Mouse (Mus musculus) gastrocnemius, adult 8-10 months (tissue): Measurements from ENCODE around the gene Cebpz. TPM values are rescaled to one million over a fixed set of nuclear protein-coding genes. Genes with fewer than 3 reads are reported as not detected.

ENCODE experiments used
- DNase-seq, 2 experiments: peaks; one replicate each; pipeline ENCODE4 v3.0.0; 2022; ENCODE audit warnings: low spot score in 2 of 2
- total RNA-seq, 4 experiments: library from RNA; stranded (reverse); gene quantifications; 2 replicates each; pipeline ENCODE4 v1.2.4; 2022

The Cebpz gene
- 10 to 100 TPM; 22.7 to 28.6 (median 24.2) TPM for total RNA-seq

DNA sequence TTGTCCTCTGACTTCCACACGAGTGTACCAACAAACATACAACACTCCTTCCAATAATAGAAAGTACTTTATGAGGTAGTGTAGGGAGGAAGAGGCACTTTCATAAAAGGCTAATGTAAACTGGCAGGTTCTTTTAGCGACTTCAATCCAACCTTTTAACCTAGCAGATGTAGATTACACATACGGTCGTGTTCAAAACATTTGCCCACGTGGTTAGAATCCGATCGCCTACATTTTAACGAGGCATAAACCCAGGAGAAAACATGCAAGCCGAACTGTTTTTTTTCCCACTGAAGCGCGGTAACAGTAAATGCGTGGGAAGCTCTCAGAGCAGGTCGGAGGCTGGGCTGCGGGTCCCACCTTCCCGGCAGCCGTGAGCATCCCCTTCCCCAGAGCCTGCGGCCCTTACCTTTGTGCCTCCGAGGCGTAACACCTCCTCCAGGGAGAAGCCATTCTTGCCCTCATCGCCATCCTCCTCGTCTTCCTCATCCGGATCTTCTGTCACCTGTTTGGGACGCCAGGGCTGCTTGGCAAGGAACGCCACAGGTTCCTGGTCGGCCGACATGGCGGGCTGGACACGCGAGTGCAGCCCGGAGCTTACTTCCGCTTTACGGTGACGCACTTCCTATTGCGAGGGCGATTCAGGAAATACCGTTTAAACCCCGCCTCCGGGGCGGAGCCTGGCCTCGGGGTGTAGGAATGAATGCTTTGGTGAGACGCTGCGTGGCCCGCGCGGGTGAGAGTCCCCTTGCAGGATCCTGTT lies at the start of gene Cebpz, which contains the start of gene Ndufaf7:
Cebpz (minus strand) TSS at position 601 of the 763 bp plus-strand sequence.
Ndufaf7 (plus strand) TSS at position 671 of the 763 bp plus-strand sequence.
- peak; percentile 94 to 95 for DNase-seq

DNA sequence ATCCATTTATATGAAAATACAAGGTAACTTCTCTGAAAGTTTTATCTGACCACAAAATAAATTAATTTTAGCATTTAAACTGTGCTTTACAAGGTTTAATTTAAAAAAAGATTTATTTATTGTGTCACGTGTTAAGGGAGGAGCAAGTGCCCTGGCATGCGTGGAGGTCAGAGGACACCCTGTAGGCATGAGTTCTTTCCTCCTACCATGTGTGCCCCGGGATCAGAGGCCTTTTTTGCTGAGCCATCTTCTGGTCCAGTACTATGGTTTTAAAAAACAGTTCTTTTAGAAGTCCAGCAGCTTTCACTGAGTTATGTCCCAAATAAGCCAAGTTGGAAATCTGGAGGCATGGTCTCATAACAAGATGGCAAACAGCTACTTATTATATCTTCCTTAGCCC lies 46.9 kb upstream of the Cebpz start:
- DNase-seq = no peak

DNA sequence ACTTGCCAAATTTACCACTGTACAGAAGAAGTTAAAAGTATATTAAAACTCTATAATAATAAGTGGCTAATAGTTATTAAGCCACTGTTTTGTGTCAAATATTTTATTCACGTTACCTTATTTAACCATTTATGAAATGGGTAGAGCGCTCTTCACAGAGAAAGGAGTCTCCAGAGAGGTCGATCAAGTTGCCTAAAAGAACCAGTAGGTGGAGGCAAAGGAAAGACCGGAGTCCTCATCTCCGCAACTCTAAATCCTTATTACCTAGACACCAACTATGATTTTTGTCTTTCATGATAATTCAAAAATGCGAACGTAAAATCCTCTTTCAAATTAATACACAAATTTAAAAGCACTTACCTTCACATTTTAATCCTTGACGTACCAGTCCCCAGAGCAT lies 46.3 kb upstream of the Cebpz start:
- DNase-seq = no peak

DNA sequence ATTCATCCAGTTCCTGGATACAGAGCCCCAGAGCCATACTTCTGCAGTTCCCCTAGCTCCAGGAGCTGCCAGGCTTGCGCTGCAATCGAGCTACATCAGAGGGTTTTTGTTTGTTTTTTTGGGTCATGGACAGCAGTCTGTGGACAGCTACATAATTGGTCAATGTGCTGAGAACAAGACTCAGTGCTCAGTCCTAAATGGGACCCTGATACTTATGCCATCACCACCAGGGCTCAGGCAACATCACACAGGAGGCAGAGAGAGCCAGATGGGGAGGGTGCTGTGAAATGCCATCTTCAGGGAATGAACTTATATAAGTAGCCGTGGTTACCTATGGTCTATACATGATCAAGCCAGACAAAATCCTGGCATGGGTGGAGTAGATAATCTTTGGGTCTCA lies 31.6 kb upstream of the Cebpz start:
- DNase-seq = no peak

- DNase-seq = no peak
These were observed 29.4 kb upstream of the Cebpz start for GRCm38 (mm10) chr17:78966092-78966883.

DNA sequence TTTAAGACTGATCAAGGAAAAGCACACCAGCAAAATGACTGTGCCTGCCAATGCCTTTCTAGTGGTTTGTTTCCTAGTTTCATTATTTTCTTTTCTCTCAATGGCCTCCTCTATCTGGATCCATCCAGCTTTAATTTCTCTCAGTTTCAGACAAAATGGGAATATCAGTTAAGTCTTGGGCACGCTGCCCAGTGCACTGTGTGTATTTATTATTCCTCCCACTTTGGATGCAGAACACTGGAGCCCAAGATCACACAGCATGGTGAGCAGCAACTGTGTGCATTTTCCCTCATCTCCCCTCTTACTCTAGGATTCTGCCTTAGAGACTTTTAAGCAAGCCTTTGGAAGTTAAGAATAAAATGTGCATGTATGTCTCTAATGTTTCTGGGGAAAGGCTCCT lies 27.5 kb upstream of the Cebpz start:
- no peak for DNase-seq

DNA sequence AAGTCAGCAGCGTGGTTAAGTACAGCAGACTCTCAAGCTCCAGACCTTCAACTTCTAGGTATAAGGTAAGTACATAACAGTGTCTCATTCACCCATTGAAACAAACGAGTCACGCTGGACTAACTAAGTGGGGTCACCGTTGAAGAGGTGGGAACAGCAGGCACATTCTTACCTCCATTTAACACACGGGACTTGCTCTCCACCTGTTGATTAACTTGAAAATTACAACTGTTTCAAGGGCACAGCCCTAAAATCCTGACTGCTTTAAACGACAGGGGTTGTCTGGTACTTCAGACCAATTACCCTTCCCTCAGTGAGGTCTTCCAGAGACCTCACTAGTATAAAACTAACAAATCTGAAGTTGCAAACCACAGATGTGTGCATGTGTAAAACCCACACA lies 22.6 kb upstream of the Cebpz start:
- DNase-seq = no peak

DNA sequence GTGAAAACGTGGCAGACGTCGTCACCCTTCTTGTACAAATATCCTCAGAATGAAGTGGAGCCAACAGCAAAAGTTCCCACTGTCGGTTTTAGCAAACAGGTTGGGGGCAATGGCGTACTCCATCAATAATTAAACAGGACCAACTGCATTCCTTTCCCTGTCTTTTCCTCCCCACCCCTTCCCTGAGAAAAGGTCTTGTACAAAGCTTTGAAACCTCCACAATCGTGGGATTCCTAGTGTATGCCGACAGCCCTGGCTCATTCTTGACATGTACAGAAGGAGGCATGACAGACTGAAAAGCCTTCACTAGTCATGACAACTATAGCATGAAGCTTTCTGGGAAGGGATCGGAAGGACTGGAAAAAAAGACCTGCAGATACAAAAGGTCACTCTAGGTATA lies 16.4 kb upstream of the Cebpz start:
- DNase-seq = no peak

DNA sequence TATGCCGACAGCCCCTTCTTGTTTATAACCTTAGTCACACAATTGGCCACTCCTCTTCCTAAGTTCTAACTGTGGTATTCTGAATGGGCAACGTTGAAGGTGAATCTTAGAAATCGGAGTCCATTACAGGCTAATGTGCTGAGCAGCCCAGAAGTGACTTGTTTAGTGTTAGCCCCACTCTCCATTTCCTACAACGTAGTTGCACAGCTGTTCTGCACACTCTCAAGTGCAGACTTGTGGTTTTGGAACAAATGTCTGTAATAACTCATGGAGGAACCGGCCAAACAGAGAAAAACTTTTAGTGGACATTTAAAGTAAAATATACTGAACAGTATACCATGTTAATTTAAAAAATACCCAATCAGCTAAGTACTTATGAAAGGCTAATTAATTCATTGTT lies 15.2 kb upstream of the Cebpz start:
- no peak for DNase-seq

- DNase-seq = no peak
These were observed 14.4 kb upstream of the Cebpz start for GRCm38 (mm10) chr17:78951225-78951624.

DNA sequence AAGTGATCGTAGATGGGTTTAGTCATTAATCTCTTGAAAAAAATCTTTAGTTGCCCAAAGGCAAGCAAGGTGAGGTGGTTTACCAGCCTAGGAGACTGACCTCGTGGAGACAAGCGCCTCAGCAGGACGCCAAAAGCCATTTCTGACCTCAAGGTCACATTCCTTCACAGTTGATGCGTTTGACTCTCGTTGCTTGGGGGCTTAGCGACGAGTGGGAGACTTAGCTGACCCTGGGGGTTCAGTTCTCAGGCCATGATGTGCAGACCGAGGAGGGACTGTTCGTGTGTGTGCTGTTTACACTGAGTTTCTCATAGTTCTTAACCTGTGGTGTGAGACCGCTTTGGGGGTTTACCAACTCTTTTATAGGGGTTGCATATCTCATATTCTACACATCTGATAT lies 5.7 kb upstream of the Cebpz start:
- DNase-seq = no peak

- no peak for DNase-seq
These were observed 2.1 kb upstream of the Cebpz start for GRCm38 (mm10) chr17:78938927-78939326.

GRCm38 (mm10) chr17:78937229-78937853 lies 475 bp upstream of the Cebpz start:
- DNase-seq = no peak

GRCm38 (mm10) chr17:78935857-78936256 lies 1.0 kb downstream of the Cebpz start:
- no peak for DNase-seq

- DNase-seq = no peak
These were observed 19.2 kb downstream of the Cebpz start for GRCm38 (mm10) chr17:78917696-78918095.

- no peak for DNase-seq
These were observed 20.0 kb downstream of the Cebpz start for GRCm38 (mm10) chr17:78916899-78917298.

DNA sequence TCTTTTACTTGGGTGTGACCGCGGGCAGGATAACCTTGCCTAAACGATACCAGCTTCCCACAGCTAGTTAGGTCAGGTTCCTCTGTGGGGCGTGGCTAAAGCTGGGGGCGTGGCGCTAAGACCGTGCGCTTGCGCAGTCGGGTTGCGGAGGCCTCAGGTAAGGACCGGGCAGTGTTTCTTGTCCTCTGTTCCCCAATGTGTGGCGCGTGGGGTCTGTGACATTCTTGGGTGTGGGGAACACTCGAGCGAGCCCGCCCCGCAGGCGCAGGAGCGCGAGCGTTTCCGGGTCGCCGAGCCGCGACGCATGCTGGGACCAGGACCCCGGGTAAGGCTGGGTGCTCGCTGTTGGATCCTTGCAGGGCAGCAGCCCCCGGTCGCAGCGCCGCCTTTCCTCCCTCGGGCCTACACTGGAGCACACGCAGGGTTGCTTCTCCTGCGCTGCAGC lies 20.5 kb downstream of the Cebpz start, which contains the start of gene Cebpzos:
Cebpzos (plus strand) TSS at position 132 of the 445 bp plus-strand sequence.
- peak; percentile 69 to 74 for DNase-seq

GRCm38 (mm10) chr17:78915772-78916171 lies 21.1 kb downstream of the Cebpz start:
- no peak for DNase-seq

GRCm38 (mm10) chr17:78913921-78914320 lies 22.9 kb downstream of the Cebpz start:
- DNase-seq = no peak

DNA sequence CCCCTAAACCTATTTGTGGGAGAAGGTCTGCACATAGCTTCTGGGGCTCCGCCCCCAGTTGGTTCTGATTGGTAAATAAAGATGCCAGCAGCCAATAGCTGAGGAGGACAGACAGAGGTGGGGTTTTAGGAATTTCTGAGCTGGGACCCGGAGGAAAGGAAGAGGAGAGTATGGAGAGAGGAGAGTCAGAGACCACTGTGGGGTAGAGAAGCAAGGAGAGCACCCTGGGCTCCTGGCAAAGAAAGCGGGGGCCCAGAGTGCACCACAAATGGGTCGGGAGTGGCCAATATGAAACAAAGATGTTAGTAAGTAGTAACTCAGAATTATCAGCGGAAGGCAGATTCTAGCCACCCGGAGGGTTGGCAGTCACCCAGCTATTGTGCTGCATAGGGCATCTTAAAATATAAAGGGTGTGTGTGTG lies 24.0 kb downstream of the Cebpz start:
- DNase-seq = no peak

DNA sequence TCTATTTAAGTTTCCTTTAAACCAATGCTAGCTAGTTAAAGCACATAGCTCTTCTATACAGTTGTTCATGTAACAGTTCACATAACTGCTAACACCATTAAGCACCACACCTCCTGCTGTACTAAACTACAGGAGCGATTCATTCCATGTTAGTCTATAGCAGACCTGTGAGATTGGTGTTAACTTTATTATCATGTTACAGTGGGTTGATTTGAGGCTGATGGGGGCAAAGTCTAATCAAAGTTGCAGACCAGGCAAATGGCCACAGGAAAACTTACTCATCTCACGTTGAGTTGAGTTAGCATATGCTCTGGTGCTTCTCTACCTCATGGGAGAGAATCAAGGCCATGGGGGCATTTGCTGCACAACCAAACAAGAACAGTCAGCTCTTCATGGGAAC lies 27.5 kb downstream of the Cebpz start:
- DNase-seq = no peak

DNA sequence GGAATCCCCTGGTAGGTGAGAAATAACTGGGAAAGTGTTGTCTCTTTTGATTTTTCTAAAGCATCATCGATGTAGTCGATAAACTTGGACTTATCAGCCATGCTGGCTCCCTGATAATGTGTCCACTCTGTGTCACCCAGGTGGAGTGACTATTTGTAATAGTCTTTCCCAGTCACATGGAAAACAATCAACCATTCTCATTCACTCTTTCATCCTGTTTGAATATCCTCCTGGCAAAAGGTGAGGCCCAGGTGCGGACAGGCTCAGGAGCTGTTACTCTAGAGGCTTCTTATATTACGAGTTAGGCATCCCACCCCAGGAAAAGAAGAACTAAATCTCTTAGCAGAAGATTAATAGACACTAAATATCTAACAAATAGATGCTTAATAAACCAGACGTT lies 30.0 kb downstream of the Cebpz start, which contains the start of gene Sult6b1:
Sult6b1 (minus strand) TSS at position 101 of the 400 bp plus-strand sequence.
- no peak for DNase-seq
